Mouse (Mus musculus) common myeloid progenitor, adult 5-6 weeks (primary cell): ENCODE data around the gene Arglu1. TPM values are rescaled to one million over a fixed set of nuclear protein-coding genes. Genes with fewer than 3 reads are reported as not detected.

Experiments used
- ATAC-seq: replicated peaks from 2 replicates; pipeline ENCODE4 v1.8.0; 2016; ENCODE audit warnings: low read depth, mild to moderate bottlenecking, moderate TSS enrichment, inconsistent platforms; ENCODE audit not compliant: poor library complexity, severe bottlenecking
- total RNA-seq: library from RNA; stranded (forward); fragments of 200-1000, 187-1606 nt; gene quantifications from 2 replicates; pipeline ENCODE4 v1.2.3, GENCODE M21; 2017

Gene Arglu1
- total RNA-seq, 1 experiment from 2014 or later = 137 TPM

GRCm38 (mm10) chr8:8659503-8660306 lies 30.6 kb downstream of the Arglu1 start:
- no peak for ATAC-seq

GRCm38 (mm10) chr8:8658426-8659224 lies 31.7 kb downstream of the Arglu1 start:
- peak; percentile 70 for ATAC-seq

DNA sequence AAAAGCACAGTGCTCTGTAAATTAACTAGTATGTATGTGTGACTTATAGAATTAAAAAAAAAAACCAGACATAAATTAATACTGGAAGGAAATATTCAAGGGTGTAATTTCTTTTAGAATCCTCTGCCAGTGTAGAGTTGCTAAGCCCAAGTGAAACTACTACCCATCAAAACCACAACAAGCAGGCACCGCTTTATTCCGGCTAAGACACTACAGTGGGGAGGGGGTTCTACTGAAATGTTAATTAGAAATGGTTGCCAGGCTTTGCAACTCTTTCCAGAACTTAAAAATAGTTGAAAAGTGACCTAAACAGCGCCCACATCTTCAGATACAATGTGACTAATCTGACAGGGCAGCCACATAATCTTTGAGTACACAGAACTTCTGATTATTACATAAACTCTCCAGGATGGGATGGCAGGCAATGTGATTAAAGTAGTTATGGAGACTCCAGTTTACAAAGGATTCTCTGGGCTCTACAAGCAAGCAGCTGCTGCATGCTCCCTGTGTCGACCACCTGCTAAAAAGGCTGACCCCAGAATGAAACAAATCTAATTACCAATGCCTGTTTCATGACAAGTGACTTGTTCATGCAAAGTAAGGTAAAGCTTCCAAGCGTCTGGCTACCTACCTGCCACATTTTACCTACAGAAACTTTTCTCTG lies 32.5 kb downstream of the Arglu1 start:
- ATAC-seq = no peak

- ATAC-seq = no peak
Observed at GRCm38 (mm10) chr8:8656578-8657441, 33.5 kb downstream of the Arglu1 start.

DNA sequence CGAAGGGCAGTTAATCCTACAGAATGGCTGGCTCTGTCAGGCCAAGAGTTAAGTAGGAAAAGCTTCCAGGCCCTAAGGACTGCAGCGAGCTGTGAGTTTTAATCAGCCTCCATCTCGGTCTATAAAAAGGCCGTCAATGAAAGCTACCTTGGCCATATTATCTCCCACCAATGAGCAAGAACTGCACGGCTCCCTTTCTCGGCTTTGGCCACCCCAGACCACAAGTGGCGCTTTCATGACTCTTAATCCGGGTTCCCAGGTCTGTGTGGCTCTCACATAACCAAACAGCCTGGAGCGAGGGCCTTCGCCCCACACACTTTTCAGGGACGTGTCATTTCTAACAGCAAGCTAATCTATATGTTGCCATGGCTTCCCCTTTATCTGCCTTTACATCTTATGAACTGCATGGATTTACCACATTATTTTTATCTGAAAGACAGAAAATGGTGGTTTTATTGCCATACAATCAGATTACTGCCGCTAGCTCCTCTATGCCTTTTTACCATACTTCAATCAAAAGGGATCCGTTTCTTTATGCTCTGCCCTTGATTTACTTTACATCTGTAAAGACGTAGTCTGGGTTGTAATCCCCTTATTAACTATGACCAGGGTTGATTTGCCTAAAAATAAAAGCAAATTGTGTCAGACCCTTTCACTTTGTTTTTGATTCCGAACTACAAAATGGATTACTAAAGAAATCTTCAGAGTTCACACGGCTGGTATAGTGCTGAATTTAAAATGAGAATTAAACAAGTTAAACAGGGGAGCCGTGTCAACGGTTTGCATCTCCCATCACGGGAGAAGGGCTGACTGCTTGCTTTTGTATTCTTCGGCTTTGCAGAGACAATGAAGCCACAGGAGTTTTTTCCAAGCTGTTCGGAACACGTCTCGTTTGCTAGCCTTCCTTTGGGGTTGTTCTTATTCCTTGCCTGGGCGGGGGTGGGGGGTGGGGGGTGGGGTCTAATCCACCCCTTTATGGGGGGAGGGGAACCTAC lies 34.7 kb downstream of the Arglu1 start:
- ATAC-seq = no peak

GRCm38 (mm10) chr8:8653906-8654489 lies 36.3 kb downstream of the Arglu1 start:
- no peak for ATAC-seq

DNA sequence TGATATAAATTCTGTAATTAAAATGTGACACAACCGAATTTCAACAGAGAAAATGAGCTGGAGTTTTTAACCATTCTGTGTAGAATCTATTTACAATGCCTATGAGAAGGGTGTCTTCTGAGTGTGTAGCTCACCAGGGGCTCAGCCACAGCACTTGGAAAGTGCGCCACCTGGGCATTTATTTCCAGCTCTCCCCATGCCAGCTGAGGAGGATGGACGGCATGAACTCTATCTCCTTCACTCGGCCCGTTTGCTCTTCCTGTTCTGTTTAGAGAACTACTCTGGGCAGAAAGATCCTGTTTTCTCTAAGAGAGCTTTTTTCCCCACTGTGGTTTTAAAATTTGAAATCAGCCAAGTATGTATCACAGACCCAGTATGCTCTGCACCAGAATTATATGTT lies 37.0 kb downstream of the Arglu1 start:
- peak; percentile 55 for ATAC-seq

DNA sequence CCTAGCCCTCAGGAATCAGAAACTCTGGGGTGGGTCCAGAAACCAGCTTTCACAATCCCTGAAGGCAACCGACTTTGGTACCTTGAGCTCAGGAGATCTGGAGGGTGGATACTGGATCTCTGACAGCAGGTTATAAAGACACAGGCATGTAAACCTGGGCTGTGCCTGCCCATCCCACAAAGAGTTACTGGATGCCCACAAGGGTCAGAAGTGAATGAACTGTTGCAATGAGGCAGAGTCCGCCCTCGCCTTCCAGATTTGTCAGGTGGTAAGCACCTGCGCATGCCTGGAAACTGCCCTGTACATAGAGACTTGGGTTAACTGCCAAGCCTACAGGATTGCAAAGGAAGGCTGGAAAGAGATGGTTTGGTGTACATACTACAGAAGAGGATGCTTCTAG lies 37.9 kb downstream of the Arglu1 start:
- ATAC-seq = no peak

DNA sequence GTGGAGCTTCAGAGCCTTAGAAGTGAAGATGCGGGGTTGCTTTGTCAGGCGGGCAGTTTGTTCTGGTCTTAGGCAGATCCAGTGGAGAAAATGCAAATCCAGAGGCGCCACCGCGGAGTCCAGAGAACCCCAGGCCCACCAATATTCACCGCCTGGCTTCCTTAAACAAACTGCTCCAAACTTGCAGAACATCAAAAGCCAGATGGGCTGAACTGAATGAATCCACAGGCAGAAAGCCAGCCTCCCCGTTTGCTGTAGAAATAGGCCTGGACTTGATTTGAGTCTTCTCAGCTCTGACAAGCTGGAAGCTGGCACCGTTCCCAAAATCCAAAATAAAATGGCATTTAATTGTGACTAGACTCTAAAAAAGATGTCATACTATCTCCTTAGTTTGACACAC lies 40.4 kb downstream of the Arglu1 start:
- ATAC-seq = no peak

- no peak for ATAC-seq
Observed at GRCm38 (mm10) chr8:8649536-8649935, 40.8 kb downstream of the Arglu1 start.

- no peak for ATAC-seq
Observed at GRCm38 (mm10) chr8:8648686-8649085, 41.6 kb downstream of the Arglu1 start.

DNA sequence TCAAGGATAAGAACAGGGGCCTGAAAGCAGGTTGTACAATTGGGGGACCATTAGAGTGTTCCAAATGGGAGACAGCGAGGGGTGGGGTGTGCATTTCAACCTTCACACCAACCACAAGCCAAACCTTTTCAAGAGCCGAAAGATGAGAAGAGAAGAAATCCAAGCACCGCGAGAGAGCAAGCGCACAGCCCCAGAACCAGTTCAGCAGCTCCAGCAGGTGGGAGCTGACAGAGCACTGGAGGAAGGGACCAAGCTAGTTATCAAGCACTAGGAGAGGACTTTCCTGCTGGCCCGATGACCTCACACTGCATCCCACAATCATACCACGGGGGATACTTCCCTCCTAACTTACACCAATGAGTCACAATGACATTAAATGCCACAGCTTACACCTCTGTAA lies 42.5 kb downstream of the Arglu1 start:
- ATAC-seq = no peak

DNA sequence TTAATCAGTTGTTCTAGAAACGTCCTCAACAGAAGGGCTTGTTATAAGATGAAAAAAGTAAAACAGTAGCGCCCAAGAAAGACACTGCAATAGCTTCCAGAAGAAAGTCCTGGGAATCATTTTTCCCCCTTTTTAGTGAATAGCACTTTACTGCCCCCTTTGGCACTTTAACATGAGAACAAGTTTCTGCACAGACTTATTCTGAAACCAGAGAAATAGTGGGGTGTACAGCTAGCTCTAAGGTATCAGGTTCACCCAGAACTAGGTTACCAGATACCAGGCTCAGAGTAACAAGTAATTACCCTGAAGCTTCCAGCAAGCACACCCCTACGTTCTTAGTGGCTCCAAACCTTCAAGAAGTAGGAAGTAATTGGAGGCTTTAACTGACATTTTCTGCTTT lies 43.0 kb downstream of the Arglu1 start:
- no peak for ATAC-seq

GRCm38 (mm10) chr8:8644160-8644915 lies 46.0 kb downstream of the Arglu1 start:
- no peak for ATAC-seq

DNA sequence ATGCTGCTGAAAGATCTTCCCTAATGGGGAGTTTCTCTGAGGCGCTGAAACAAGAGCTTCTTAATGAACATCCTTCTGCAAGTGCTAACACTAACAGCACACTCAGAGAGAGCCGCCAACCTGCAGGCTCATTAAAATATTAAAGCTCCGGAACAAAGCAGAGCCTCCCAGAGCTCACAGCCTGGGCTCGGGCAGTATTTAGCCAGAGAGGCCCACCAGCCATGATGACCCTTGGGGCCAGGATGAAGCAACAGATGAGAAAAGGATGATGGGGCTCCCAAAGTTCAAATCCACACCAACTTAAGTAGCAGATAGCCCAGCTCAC lies 50.1 kb downstream of the Arglu1 start:
- ATAC-seq = no peak

GRCm38 (mm10) chr8:8639569-8640263 lies 50.6 kb downstream of the Arglu1 start:
- ATAC-seq = no peak

- no peak for ATAC-seq
Observed at GRCm38 (mm10) chr8:8631394-8631793, 58.9 kb downstream of the Arglu1 start.
